ENCODE assay signal across 21 mouse cellular contexts in genomic region chr2:30299525-30299924, GRCm38 (mm10). TPM values are rescaled to one million over a fixed set of nuclear protein-coding genes. Genes with fewer than 3 reads are reported as not detected.
A peak's percentile ranks its signal among the peaks of the same experiment; 100 is the strongest.
DNase-seq lines count a peak whose midpoint lies in the region; TF ChIP-seq lines count a peak whose summit lies in the region.
"Had no signal": no experiment of that assay in that cellular context is flagged by ENCODE, and none has a peak within 500 bp of the region (broad histone marks: within the 10 kb centered on the region; RNA-seq: fewer than 3 reads in every experiment).

No protein-coding gene starts in this region.

- H3K27me3 ChIP-seq in kidney, adult 2 months (replicated peaks; ENCODE audit: control insufficient read depth, insufficient read depth, low read length), result no peaks in the 10 kb centered on the region
- H3K27me3 ChIP-seq: forebrain, embryonic 15.5 days; heart, embryonic 13.5 days; liver, embryonic 15.5 days; megakaryocyte, embryonic 14.5 days had no signal

- TF ChIP-seq POLR2A in kidney, adult 2 months (IDR thresholded peaks at IDR 0.05; ENCODE audit: low read depth, low read length), result no peak

- peak; percentile 33; the same call in 1 of the 2 replicates for TF ChIP-seq CTCF in kidney, adult 2 months (conservative IDR thresholded peaks at IDR 0.05; ENCODE audit: insufficient read depth, insufficient read length, low read depth, low read length)

- no peak overlapping the region for H3K4me3 ChIP-seq in kidney, adult 2 months (ENCODE audit: insufficient read depth, low read depth, low read length)
- H3K4me3 ChIP-seq: forebrain, embryonic 15.5 days; heart, embryonic 13.5 days; liver, embryonic 15.5 days; megakaryocyte, embryonic 14.5 days had no signal

- 74% methylated on average over 3 of the region's 3 CpGs for WGBS in kidney, adult 2 months

- no peaks in the 10 kb centered on the region for H3K4me1 ChIP-seq in kidney, adult 2 months (ENCODE audit: control insufficient read depth, insufficient read depth, low read length)
- H3K4me1 ChIP-seq: forebrain, embryonic 15.5 days; liver, embryonic 15.5 days; megakaryocyte, embryonic 14.5 days had no signal

- DNase-seq in adrenal gland, postnatal 14 days, result peak; percentile 21
- DNase-seq in adrenal gland, postnatal 4 days (ENCODE audit: low spot score in 2 of 2), result no peak
- DNase-seq in kidney, adult 2 months, result peak; percentile 31
- DNase-seq in kidney, postnatal 10 days, result no peak
- peak; percentile 4 for DNase-seq in lung, postnatal 14 days
- DNase-seq in lung, postnatal 36 days, result no peak
- DNase-seq in naive thymus-derived CD4-positive, alpha-beta T cell, adult 2 months (ENCODE audit: low read depth), result peak; percentile 30
- DNase-seq in yolk sac, embryonic 10.5 days (ENCODE audit: low spot score), result no peak
- DNase-seq: cerebellum, adult 11 months; gastrocnemius, postnatal 10 days; left cerebral cortex, postnatal 4 days; right cerebral cortex, postnatal 14 days; thymus, adult 2 months had no signal

- no peak overlapping the region for H3K27ac ChIP-seq in kidney, adult 2 months (ENCODE audit: insufficient read depth, low read depth, low read length)
- H3K27ac ChIP-seq: forebrain, embryonic 15.5 days; heart, embryonic 13.5 days; hindbrain, embryonic 14.5 days; liver, embryonic 15.5 days had no signal

- H3K36me3 ChIP-seq in kidney, adult 2 months (ENCODE audit: control insufficient read depth, insufficient read depth, low read length), result peaks cover 1% of the 10 kb centered on the region; the same call in 1 of the 2 replicates

RNA-seq across cellular contexts. Expression of gene Nup188, which starts 13.3 kb away (rescaled TPM):
- 38.2 and 40.5 TPM in 2 replicates for total RNA-seq in adrenal gland, postnatal 14 days (2021)
- total RNA-seq in adrenal gland, postnatal 4 days (2021), result 10 to 100 TPM; 46.9 TPM
- 17.5 and 18.7 TPM in 2 replicates for polyA plus RNA-seq in kidney, adult 2 months (2012; rRNA removed)

RNA-seq across cellular contexts. Expression of gene Dolk, which starts 13.4 kb away (rescaled TPM):
- total RNA-seq in adrenal gland, postnatal 14 days (2021), result 46.2 and 48.1 TPM in 2 replicates
- total RNA-seq in adrenal gland, postnatal 4 days (2021), result 10 to 100 TPM; 36.0 to 36.5 TPM
- polyA plus RNA-seq in kidney, adult 2 months (2012; rRNA removed), result 29.6 and 32.4 TPM in 2 replicates

RNA-seq across cellular contexts. Expression of gene Gm28038, which starts 18.7 kb away (rescaled TPM):
- not detected in 2 replicates for total RNA-seq in adrenal gland, postnatal 14 days (2021)
- total RNA-seq in adrenal gland, postnatal 4 days (2021), result not detected
- not detected in 2 replicates for polyA plus RNA-seq in kidney, adult 2 months (2012; rRNA removed)
- total RNA-seq: gastrocnemius, postnatal 10 days; layer of hippocampus, postnatal 14 days; left cerebral cortex, postnatal 4 days had no signal
- polyA plus RNA-seq: cortical plate, adult 2 months; forebrain, embryonic 15.5 days; heart, embryonic 13.5 days; hindbrain, embryonic 14.5 days; kidney, embryonic 14.5 days; liver, embryonic 15.5 days; thymus, adult 2 months had no signal

RNA-seq across cellular contexts. Expression of gene Phyhd1, which starts 33.5 kb away (rescaled TPM):
- 19.8 and 20.4 TPM in 2 replicates for total RNA-seq in adrenal gland, postnatal 14 days (2021)
- 10 to 100 TPM; 15.4 to 16.6 TPM for total RNA-seq in adrenal gland, postnatal 4 days (2021)
- 117 and 130 TPM in 2 replicates for polyA plus RNA-seq in kidney, adult 2 months (2012; rRNA removed)

RNA-seq across cellular contexts. Expression of gene Gm28035, which starts 59.2 kb away (rescaled TPM):
- total RNA-seq in adrenal gland, postnatal 14 days (2021), result 0.63 and 1.7 TPM in 2 replicates
- total RNA-seq in adrenal gland, postnatal 4 days (2021), result 1 to 10 TPM; 1.3 TPM
- polyA plus RNA-seq in kidney, adult 2 months (2012; rRNA removed), result 6.4 and 12.7 TPM in 2 replicates

Comparison
In these comparisons a context has a peak if more than half of its experiments do, and no peak if none do; other contexts are left out.
1. DNase-seq: peak in adrenal gland, postnatal 14 days (single experiment), kidney, adult 2 months (single experiment), lung, postnatal 14 days (single experiment) and naive thymus-derived CD4-positive, alpha-beta T cell, adult 2 months (single experiment); none in adrenal gland, postnatal 4 days (0 of 2), kidney, postnatal 10 days (single experiment), lung, postnatal 36 days (single experiment) and yolk sac, embryonic 10.5 days (single experiment).